Mouse (Mus musculus) granulocyte monocyte progenitor cell, adult 5-6 weeks (primary cell): ENCODE data around the gene Abhd17b. TPM values are rescaled to one million over a fixed set of nuclear protein-coding genes. Genes with fewer than 3 reads are reported as not detected.
A peak's percentile ranks its signal among the peaks of the same experiment; 100 is the strongest.

Experiments
- ATAC-seq: replicated peaks from 2 replicates; pipeline ENCODE4 v1.8.0; 2016; ENCODE audit warnings: mild to moderate bottlenecking, moderate TSS enrichment, inconsistent platforms; ENCODE audit not compliant: poor library complexity, severe bottlenecking
- total RNA-seq, 2 experiments: library from RNA; stranded (forward) in 1 of 2; stranded (reverse) in 1 of 2; fragments of 200-712, 200-1000 nt in 1 of 2; fragments of >200 nt in 1 of 2; fragmentation: Nextera tagmentation in 1 of 2; gene quantifications; 2 replicates each; pipeline ENCODE4 v1.2.3; 2014 to 2017

Abhd17b gene
- total RNA-seq, 2 experiments from 2014 or later: 62.0 to 66.5 TPM

DNA sequence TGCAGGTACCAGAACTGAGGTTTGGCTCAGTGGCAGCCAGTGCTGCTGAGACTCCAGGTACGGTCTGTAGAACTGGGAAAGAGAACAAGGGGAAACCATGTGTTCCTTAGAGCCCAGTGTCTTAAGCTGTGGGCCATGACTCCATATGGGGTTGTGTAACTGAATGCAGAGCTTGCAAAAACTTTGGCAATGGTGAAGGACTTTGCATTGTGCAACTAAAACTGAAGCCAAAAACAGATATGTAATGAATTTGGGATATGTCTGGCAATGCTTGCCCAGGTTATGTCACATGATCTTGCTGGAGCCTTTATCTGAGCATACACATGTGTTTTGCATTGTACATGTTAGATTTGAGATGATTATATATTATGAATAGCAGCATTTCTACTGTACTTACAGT, 72.2 kb downstream of the Abhd17b start:
- peak; percentile 99 for ATAC-seq

GRCm38 (mm10) chr19:21727081-21727480, 74.1 kb downstream of the Abhd17b start:
- ATAC-seq: no peak

DNA sequence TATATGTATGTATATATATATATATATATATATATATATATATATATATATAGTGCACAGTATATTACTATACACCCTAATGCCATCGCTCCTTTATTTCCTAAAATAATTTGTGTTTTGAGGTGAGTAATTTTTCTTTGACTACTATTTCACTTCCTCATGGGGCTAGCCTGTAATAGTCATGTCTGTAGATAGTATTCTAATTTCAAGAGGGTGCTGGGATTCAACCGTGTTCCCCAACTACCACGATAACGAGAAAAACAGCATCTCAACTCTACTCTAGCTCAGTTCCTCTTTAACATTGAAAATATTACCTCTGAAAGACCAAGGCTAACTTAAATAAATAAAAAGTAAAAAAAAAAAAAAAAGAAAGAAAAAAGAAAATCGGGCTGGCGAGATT, 75.4 kb downstream of the Abhd17b start:
- ATAC-seq: no peak

DNA sequence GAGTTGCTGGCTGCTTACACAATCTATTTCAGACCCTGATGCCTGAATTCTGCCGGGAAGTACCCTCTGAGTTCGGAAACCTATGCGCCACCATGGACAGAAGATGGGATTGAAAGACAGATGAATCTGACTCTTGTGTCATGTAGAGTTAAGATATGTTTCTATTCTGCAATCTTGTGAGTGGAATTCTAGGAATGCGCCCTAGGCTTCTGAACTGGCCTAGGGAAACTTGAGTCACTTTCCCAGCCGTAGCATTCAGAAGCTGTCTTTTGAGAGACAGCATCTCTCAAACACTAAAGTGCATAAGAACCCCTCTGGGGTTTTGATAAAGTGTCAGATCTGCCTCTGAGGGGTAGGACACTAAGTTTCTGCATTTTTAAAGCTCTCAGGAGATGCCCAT, 78.9 kb downstream of the Abhd17b start:
- no peak for ATAC-seq

DNA sequence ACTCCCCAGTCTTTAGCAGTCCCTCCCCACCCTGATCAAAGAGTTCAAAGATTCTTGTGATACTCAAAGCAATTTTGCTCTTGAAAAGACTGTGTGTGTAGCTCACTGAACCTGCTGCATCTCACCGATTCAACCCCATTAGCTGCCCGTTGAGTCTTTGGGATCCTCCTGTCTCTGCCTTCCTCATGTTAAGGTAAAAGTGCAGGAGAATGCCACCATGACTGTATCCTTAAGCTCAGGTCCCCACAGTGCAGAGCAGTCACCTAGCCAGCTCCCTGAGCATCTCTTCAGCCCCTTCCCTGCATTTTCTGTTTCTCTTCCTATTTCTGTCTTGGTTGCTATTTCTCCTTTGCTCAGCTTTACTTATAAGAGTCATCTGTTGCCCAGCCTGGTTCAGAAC, 80.2 kb downstream of the Abhd17b start:
- ATAC-seq: no peak; the same call in 1 of the 2 replicates

DNA sequence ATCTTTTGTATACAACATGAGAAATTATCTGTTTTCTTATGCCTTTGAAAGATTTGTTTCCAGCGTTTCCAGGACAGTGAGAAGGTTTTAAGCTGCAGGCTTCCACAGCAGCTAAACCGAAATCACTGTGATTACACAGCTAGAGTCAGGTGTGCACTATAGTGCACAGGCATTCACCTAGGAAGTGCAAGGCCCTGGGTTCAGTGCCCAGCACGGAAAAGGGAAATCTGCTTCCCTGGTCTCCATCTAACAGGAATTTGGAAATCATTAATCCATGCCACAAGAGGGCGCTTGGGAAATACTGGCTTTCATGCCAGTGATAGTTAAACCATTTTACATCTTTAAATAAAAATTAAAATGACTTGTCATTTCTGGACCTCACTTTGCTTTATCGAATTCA, 81.1 kb downstream of the Abhd17b start:
- no peak for ATAC-seq

Other genes with a start within 250 kb of the Abhd17b start
- gene Gda, start 179.7 kb upstream of the Abhd17b start, total RNA-seq (2014; fragmentation: Nextera tagmentation): 45.1 and 53.5 TPM in 2 replicates
- gene Gda, start 179.7 kb upstream of the Abhd17b start, total RNA-seq (2017): 98.2 and 116 TPM in 2 replicates
- gene 1110059E24Rik, start 209 bp upstream of the Abhd17b start, total RNA-seq (2014; fragmentation: Nextera tagmentation): 35.7 and 39.1 TPM in 2 replicates
- gene 1110059E24Rik, start 209 bp upstream of the Abhd17b start, total RNA-seq (2017): 88.0 and 90.1 TPM in 2 replicates
- 10.1 and 13.9 TPM in 2 replicates for gene Cemip2, start 125.2 kb downstream of the Abhd17b start, total RNA-seq (2014; fragmentation: Nextera tagmentation)
- gene Cemip2, start 125.2 kb downstream of the Abhd17b start, total RNA-seq (2017): 24.0 and 24.5 TPM in 2 replicates